Mouse (Mus musculus): ENCODE data around the gene Gps1. TPM values are rescaled to one million over a fixed set of nuclear protein-coding genes. Genes with fewer than 3 reads are reported as not detected.
"Not testable (repeated sequence)": the region's sequence is repeated elsewhere in the genome, so short reads cannot be mapped to it uniquely, and the experiment has no call there.

Gps1 gene
- total and polyA plus RNA-seq, 3 experiments: 158 to 184 (median 174) TPM

DNA sequence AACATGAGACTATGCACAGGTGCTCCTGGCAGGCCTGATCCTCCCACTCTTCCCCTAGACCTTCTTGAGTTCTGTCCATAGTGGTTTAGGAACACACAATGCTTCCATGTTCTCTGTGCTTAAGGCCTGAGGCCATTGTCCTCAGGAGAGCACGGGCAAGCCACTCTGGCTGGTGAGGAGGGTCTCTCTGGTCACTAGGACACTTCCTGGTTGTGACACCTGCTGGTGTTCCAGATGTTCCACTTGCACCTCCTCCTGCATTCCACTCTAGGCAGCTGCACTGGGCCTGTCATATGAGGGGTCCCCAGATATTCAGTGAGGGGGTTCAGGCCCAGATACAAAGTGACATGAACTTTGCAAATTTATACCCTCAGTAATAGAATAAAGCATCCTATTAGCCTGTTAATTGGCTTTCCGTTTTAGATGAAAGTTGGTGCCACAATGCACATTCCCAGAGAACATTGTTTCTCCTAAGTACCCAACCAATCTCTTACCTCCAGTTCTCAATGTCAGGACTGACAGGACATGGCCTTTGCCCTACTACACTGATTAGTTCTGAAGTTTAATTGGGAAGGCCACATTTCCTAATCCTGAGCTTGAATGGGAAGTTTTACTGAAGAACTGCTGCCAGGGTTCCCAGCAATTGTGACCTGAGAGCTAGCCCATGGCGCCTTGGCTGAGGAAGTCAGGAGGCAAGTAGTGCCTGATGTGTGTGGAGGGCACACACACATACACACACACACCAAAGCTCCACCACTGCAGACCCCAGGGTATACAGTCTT, 47.8 kb downstream of the Gps1 start:
- Histone ChIP-seq H3K9ac (ENCODE audit: insufficient read depth, low read depth) (no peak overlapping the region), H3K4me3 (replicated peaks in 1 of 3; ENCODE audit: low read depth in 2 of 3, low read length in 2 of 3, poor library complexity in 1 of 3) (no peak overlapping the region), H3K4me2 (ENCODE audit: insufficient read depth, low read depth, poor library complexity, severe bottlenecking) (no peak overlapping the region), H3K36me3 (replicated peaks in 1 of 2; ENCODE audit: control insufficient read depth in 1 of 2, insufficient read depth in 1 of 2, low read length in 1 of 2) (peaks cover 0 to 12% of the 10 kb centered on the region in 2 experiments), H3K9me3 (replicated peaks; ENCODE audit: low read length) (no peaks in the 10 kb centered on the region), H3K4me1 (ENCODE audit: control insufficient read depth in 1 of 2, insufficient read depth in 2 of 2) (peaks cover 3 to 10% of the 10 kb centered on the region in 2 experiments; a peak in 2 of 4 replicates), H3K27ac (ENCODE audit: insufficient read depth, low read depth) (no peak overlapping the region), H3K27me3 (replicated peaks) (no peaks in the 10 kb centered on the region), H3K79me2 (replicated peaks; ENCODE audit: control insufficient read depth, extremely low read depth, insufficient read depth, poor library complexity, severe bottlenecking) (no peaks in the 10 kb centered on the region)
- dilution Hi-C loops (cut with MboI; ENCODE audit: extremely low pct_ligation_motif_present, extremely low pct_unique_long_range_greater_than_20kb, low sequenced_read_pairs) (no loop called here), in situ Hi-C loops (cut with MboI; ENCODE audit: low pct_ligation_motif_present, low pct_unique_long_range_greater_than_20kb, low sequenced_read_pairs) (no loop called here)
- no peak for TF ChIP-seq HCFC1 (IDR thresholded peaks at IDR 0.05; ENCODE audit: low read depth, low read length)
- DNase-seq (ENCODE audit: extremely low read depth): no peak

DNA sequence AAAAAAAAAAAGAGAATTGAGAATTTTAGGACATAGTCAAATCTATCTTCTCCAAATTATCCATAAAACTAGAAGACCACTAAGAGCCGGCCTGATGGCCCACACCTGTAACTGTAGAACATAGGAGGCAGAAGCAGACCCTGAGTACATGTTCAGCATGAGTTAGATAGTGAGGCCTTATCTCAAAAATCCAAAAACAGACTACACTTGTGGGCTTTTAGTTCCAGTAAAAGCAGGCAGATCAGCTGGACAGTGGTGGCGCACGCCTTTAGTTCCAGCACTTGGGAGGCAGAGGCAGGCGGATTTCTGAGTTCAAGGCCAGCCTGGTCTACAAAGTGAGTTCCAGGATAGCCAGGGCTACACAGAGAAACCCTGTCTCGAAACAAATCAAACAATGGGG, 48.9 kb downstream of the Gps1 start:
- H3K4me3 ChIP-seq (replicated peaks in 1 of 3; ENCODE audit: low read depth in 2 of 3, low read length in 2 of 3, poor library complexity in 1 of 3); H3K27me3 ChIP-seq (replicated peaks); H3K79me2 ChIP-seq (replicated peaks; ENCODE audit: control insufficient read depth, extremely low read depth, insufficient read depth, poor library complexity, severe bottlenecking); dilution Hi-C loops (cut with MboI; ENCODE audit: extremely low pct_ligation_motif_present, extremely low pct_unique_long_range_greater_than_20kb, low sequenced_read_pairs); H3K27ac ChIP-seq (ENCODE audit: insufficient read depth, low read depth); in situ Hi-C loops (cut with MboI; ENCODE audit: low pct_ligation_motif_present, low pct_unique_long_range_greater_than_20kb, low sequenced_read_pairs); H3K4me2 ChIP-seq (ENCODE audit: insufficient read depth, low read depth, poor library complexity, severe bottlenecking); H3K4me1 ChIP-seq (ENCODE audit: control insufficient read depth in 1 of 2, insufficient read depth in 2 of 2); H3K9me3 ChIP-seq (replicated peaks; ENCODE audit: low read length); H3K9ac ChIP-seq (ENCODE audit: insufficient read depth, low read depth); DNase-seq (ENCODE audit: extremely low read depth): not testable (repeated sequence)
- H3K36me3 ChIP-seq (replicated peaks in 1 of 2; ENCODE audit: control insufficient read depth in 1 of 2, insufficient read depth in 1 of 2, low read length in 1 of 2): peaks cover 0 to 12% of the 10 kb centered on the region in 2 experiments

- Histone ChIP-seq H3K4me1 (ENCODE audit: control insufficient read depth in 1 of 2, insufficient read depth in 2 of 2) (0 out of 4 replicates have a peak, but pooled peaks cover 0 to 3% of the 10 kb centered on the region in 2 experiments), H3K4me2 (ENCODE audit: insufficient read depth, low read depth, poor library complexity, severe bottlenecking) (no peak overlapping the region), H3K4me3 (replicated peaks in 1 of 3; ENCODE audit: low read depth in 2 of 3, low read length in 2 of 3, poor library complexity in 1 of 3) (no peak overlapping the region), H3K9me3 (replicated peaks; ENCODE audit: low read length) (no peaks in the 10 kb centered on the region), H3K9ac (ENCODE audit: insufficient read depth, low read depth) (no peak overlapping the region), H3K27me3 (replicated peaks) (no peaks in the 10 kb centered on the region), H3K79me2 (replicated peaks; ENCODE audit: control insufficient read depth, extremely low read depth, insufficient read depth, poor library complexity, severe bottlenecking) (no peaks in the 10 kb centered on the region), H3K27ac (ENCODE audit: insufficient read depth, low read depth) (no peak overlapping the region), H3K36me3 (replicated peaks in 1 of 2; ENCODE audit: control insufficient read depth in 1 of 2, insufficient read depth in 1 of 2, low read length in 1 of 2) (peaks cover 0 to 12% of the 10 kb centered on the region in 2 experiments)
- TF ChIP-seq MYC (IDR thresholded peaks at IDR 0.05; ENCODE audit: low read depth, low read length): no peak
- no peak for TF ChIP-seq JUND (conservative IDR thresholded peaks at IDR 0.05; ENCODE audit: low read depth, low read length)
- TF ChIP-seq POLR2A (IDR thresholded peaks at IDR 0.05; ENCODE audit: low read depth, low read length): no peak
- no peak for TF ChIP-seq POLR2AphosphoS2 (IDR thresholded peaks at IDR 0.05; ENCODE audit: low read depth, low read length)
- no peak for TF ChIP-seq USF2 (conservative IDR thresholded peaks at IDR 0.05; ENCODE audit: low read depth, low read length)
- no peak for TF ChIP-seq ZC3H11A (IDR thresholded peaks at IDR 0.05; ENCODE audit: low read depth, low read length)
- TF ChIP-seq MEF2A (IDR thresholded peaks at IDR 0.05; ENCODE audit: borderline replicate concordance, low read depth, low read length): no peak
- no peak for TF ChIP-seq MAZ (IDR thresholded peaks at IDR 0.05; ENCODE audit: low read depth, low read length)
- TF ChIP-seq EP300 (IDR thresholded peaks at IDR 0.05; ENCODE audit: low read length): no peak
- no peak for TF ChIP-seq RAD21 (IDR thresholded peaks at IDR 0.05; ENCODE audit: low read depth, low read length)
- TF ChIP-seq BHLHE40 (IDR thresholded peaks at IDR 0.05; ENCODE audit: low read depth, low read length): no peak
- TF ChIP-seq MXI1 (IDR thresholded peaks at IDR 0.05; ENCODE audit: low read depth, low read length): no peak
- TF ChIP-seq NELFE (IDR thresholded peaks at IDR 0.05; ENCODE audit: low read depth, low read length): no peak
- no peak for TF ChIP-seq ELF1 (IDR thresholded peaks at IDR 0.05; ENCODE audit: low read depth, low read length)
- no peak for TF ChIP-seq UBTF (IDR thresholded peaks at IDR 0.05; ENCODE audit: low read depth, low read length)
- no peak for DNase-seq (ENCODE audit: extremely low read depth)
- in situ Hi-C loops (cut with MboI; ENCODE audit: low pct_ligation_motif_present, low pct_unique_long_range_greater_than_20kb, low sequenced_read_pairs) (no loop called here), dilution Hi-C loops (cut with MboI; ENCODE audit: extremely low pct_ligation_motif_present, extremely low pct_unique_long_range_greater_than_20kb, low sequenced_read_pairs) (no loop called here)
Measured at GRCm38 (mm10) chr11:120833555-120834280, 49.6 kb downstream of the Gps1 start.

Measured in CH12.LX (cell line).